ENCODE assay signal across 24 mouse cellular contexts in genomic region chr3:109249359-109249758, GRCm38 (mm10).
DNase-seq lines count a peak whose midpoint lies in the region; ATAC-seq and TF ChIP-seq lines count a peak whose summit lies in the region.
"Had no signal": no experiment of that assay in that cellular context is flagged by ENCODE, and none has a peak within 500 bp of the region (broad histone marks: within the 10 kb centered on the region; RNA-seq: fewer than 3 reads in every experiment).

No protein-coding gene starts in this region.

- H3K27me3 ChIP-seq in kidney, adult 2 months (replicated peaks; ENCODE audit: control insufficient read depth, insufficient read depth, low read length), result no peaks in the 10 kb centered on the region
- no peaks in the 10 kb centered on the region for H3K27me3 ChIP-seq in kidney, embryonic 14.5 days (ENCODE audit: control insufficient read depth, insufficient read depth, low read length)
- H3K27me3 ChIP-seq: embryonic facial prominence, embryonic 12.5 days; heart, embryonic 13.5 days; megakaryocyte, embryonic 14.5 days; midbrain, embryonic 13.5 days had no signal

- H3K4me2 ChIP-seq in kidney, embryonic 14.5 days (replicated peaks; ENCODE audit: low read depth, low read length), result no peak overlapping the region
- H3K4me2 ChIP-seq: embryonic facial prominence, embryonic 12.5 days; heart, embryonic 13.5 days; lung, embryonic 14.5 days; midbrain, embryonic 13.5 days had no signal

- peak; percentile 60 for DNase-seq in kidney, adult 2 months
- DNase-seq in kidney, postnatal 4 days, result no peak
- peak; percentile 24 for DNase-seq in Muller cell, postnatal 12 days (ENCODE audit: inconsistent ontology term)
- no peak for DNase-seq in urinary bladder, postnatal 14 days (ENCODE audit: low spot score)
- DNase-seq in layer of hippocampus, postnatal 36 days, result no peak
- DNase-seq: adrenal gland, adult 2 months; cerebellum, adult 18-20 months; cerebellum, postnatal 14 days; forebrain, postnatal 0 days; gastrocnemius, postnatal 14 days; heart, postnatal 14 days; layer of hippocampus, adult 9-11 months; liver; lung, embryonic 14.5 days; spleen, adult 18-20 months; thymus, postnatal 25 days had no signal

- H3K4me1 ChIP-seq in kidney, adult 2 months (ENCODE audit: control insufficient read depth, insufficient read depth, low read length), result peaks cover 3% of the 10 kb centered on the region; the same call in 1 of the 2 replicates
- H3K4me1 ChIP-seq in kidney, embryonic 14.5 days (ENCODE audit: control insufficient read depth, insufficient read depth, low read length), result no peaks in the 10 kb centered on the region
- H3K4me1 ChIP-seq: midbrain, embryonic 13.5 days had no signal

- no peak overlapping the region for H3K4me3 ChIP-seq in kidney, adult 2 months (ENCODE audit: insufficient read depth, low read depth, low read length)
- no peak overlapping the region for H3K4me3 ChIP-seq in kidney, embryonic 14.5 days (ENCODE audit: low read length)
- H3K4me3 ChIP-seq in macrophage (ENCODE audit: inconsistent target), result no peak overlapping the region
- H3K4me3 ChIP-seq: embryonic facial prominence, embryonic 12.5 days; heart, embryonic 13.5 days; left cerebral cortex, adult 2 months; limb, embryonic 10.5 days; megakaryocyte, embryonic 14.5 days; midbrain, embryonic 13.5 days had no signal

- H3K9me3 ChIP-seq in kidney, embryonic 14.5 days (ENCODE audit: control insufficient read depth, low read length), result peaks cover 6% of the 10 kb centered on the region; the same call in 1 of the 2 replicates
- H3K9me3 ChIP-seq: embryonic facial prominence, embryonic 12.5 days; limb, embryonic 10.5 days had no signal

- H3K9ac ChIP-seq in kidney, embryonic 14.5 days (ENCODE audit: low read depth, low read length), result no peak overlapping the region
- H3K9ac ChIP-seq: embryonic facial prominence, embryonic 12.5 days; forebrain, postnatal 0 days; heart, embryonic 13.5 days; lung, embryonic 14.5 days; midbrain, embryonic 13.5 days had no signal

- no peak overlapping the region for H3K27ac ChIP-seq in kidney, adult 2 months (ENCODE audit: insufficient read depth, low read depth, low read length)
- H3K27ac ChIP-seq in kidney, embryonic 14.5 days (ENCODE audit: low read depth, low read length), result no peak overlapping the region
- H3K27ac ChIP-seq in macrophage, result peak overlapping the region; percentile 98
- H3K27ac ChIP-seq: embryonic facial prominence, embryonic 12.5 days; heart, embryonic 13.5 days; left cerebral cortex, adult 2 months; limb, embryonic 10.5 days; midbrain, embryonic 13.5 days had no signal

- WGBS in kidney, adult 2 months, result 36% methylated on average over 1 of the region's 1 CpGs
- 45% methylated on average over 1 of the region's 1 CpGs for WGBS in kidney, embryonic 14.5 days
- WGBS in macrophage (ENCODE audit: missing documents), result 86% methylated on average over 1 of the region's 1 CpGs

- TF ChIP-seq CTCF in kidney, adult 2 months (conservative IDR thresholded peaks at IDR 0.05; ENCODE audit: insufficient read depth, insufficient read length, low read depth, low read length), result no peak

- H3K36me3 ChIP-seq in kidney, adult 2 months (ENCODE audit: control insufficient read depth, insufficient read depth, low read length), result no peaks in the 10 kb centered on the region
- H3K36me3 ChIP-seq in kidney, embryonic 14.5 days (ENCODE audit: control insufficient read depth, insufficient read depth, low read length), result no peaks in the 10 kb centered on the region
- no peaks in the 10 kb centered on the region for H3K36me3 ChIP-seq in macrophage (ENCODE audit: inconsistent target)
- H3K36me3 ChIP-seq: embryonic facial prominence, embryonic 12.5 days; heart, embryonic 13.5 days; limb, embryonic 10.5 days; midbrain, embryonic 13.5 days had no signal

- 0 out of 2 replicates have a peak, but pooled peaks have one; percentile 52 for ATAC-seq in kidney, embryonic 14.5 days (ENCODE audit: low FRiP score, low TSS enrichment)
- ATAC-seq: forebrain, postnatal 0 days; midbrain, embryonic 13.5 days had no signal

- TF ChIP-seq POLR2A in kidney, adult 2 months (IDR thresholded peaks at IDR 0.05; ENCODE audit: low read depth, low read length), result no peak

- no peaks in the 10 kb centered on the region for H3K79me2 ChIP-seq in macrophage (ENCODE audit: inconsistent target)

Comparison
In these comparisons a context has a peak if more than half of its experiments do, and no peak if none do; other contexts are left out.
1. DNase-seq: peak in kidney, adult 2 months (single experiment) and Muller cell, postnatal 12 days (single experiment); none in kidney, postnatal 4 days (0 of 2), urinary bladder, postnatal 14 days (single experiment) and layer of hippocampus, postnatal 36 days (0 of 2).